Mouse (Mus musculus) lung, embryonic 14.5 days (tissue): ENCODE data around the gene Hap1. TPM values are rescaled to one million over a fixed set of nuclear protein-coding genes. Genes with fewer than 3 reads are reported as not detected.
A peak's percentile ranks its signal among the peaks of the same experiment; 100 is the strongest.

Experiments
- ATAC-seq: fragments of 200-750 bp; cut with Nextera tagmentation; 2 replicates; pipeline ENCODE4 v1.8.0; 2017; ENCODE audit warnings: mild to moderate bottlenecking, moderate TSS enrichment, moderate library complexity; ENCODE audit not compliant: insufficient read depth
- DNase-seq: peaks from one replicate; pipeline ENCODE4 v3.0.0-alpha.2; 2015
- H3K27ac ChIP-seq: fragments of 300-500 bp; sonication (generic); 2 replicates; pipeline ENCODE4 v1.5.1; 2014; ENCODE audit warnings: low read depth, mild to moderate bottlenecking, moderate library complexity
- H3K27me3 ChIP-seq: fragments of 300-500 bp; sonication (generic); 2 replicates; pipeline ENCODE4 v1.6.1; 2014; ENCODE audit warnings: low read length, control low read depth; ENCODE audit not compliant: insufficient read depth
- H3K36me3 ChIP-seq: fragments of 300-500 bp; sonication (generic); 2 replicates; pipeline ENCODE4 v1.6.1; 2014; ENCODE audit warnings: control low read depth; ENCODE audit not compliant: insufficient read depth
- H3K4me1 ChIP-seq: fragments of 300-500 bp; sonication (generic); 2 replicates; pipeline ENCODE4 v1.6.1; 2014; ENCODE audit warnings: antibody characterized with exemption, control low read depth; ENCODE audit not compliant: insufficient read depth
- H3K4me2 ChIP-seq: fragments of 300-500 bp; sonication (generic); 2 replicates; pipeline ENCODE4 v1.6.1; 2014; ENCODE audit warnings: mild to moderate bottlenecking
- H3K4me3 ChIP-seq: fragments of 300-500 bp; sonication (generic); 2 replicates; pipeline ENCODE4 v1.5.1; 2014; ENCODE audit warnings: low read depth, low read length
- H3K9ac ChIP-seq: fragments of 300-500 bp; sonication (generic); 2 replicates; pipeline ENCODE4 v1.6.1; 2014
- H3K9me3 ChIP-seq: fragments of 300-500 bp; sonication (generic); 2 replicates; pipeline ENCODE4 v1.6.1; 2016; ENCODE audit warnings: low read depth, low read length, control low read depth
- CTCF ChIP-seq: IDR thresholded peaks from 2 replicates; pipeline ENCODE4 v1.5.1; 2016; ENCODE audit warnings: antibody characterized with exemption, low read depth
- WGBS: fragments of 180-500 bp; shearing (Covaris S2); extraction: QIAGEN DNeasy Blood & Tissue Kit; methylation state at CpG from one replicate; pipeline ENCODE4 v1.1.7; 2014; 5-methylcytosine and 5-hydroxymethylcytosine counted together
- polyA plus RNA-seq: library from polyadenylated mRNA; unstranded; fragments of >200 nt; fragmentation: Nextera tagmentation; extraction: Ambion mirVana; gene quantifications from 2 replicates; pipeline ENCODE4 v1.2.1, GENCODE M21; 2014

The Hap1 gene
- polyA plus RNA-seq, 1 experiment from 2014 or later, result 8.7 TPM

DNA sequence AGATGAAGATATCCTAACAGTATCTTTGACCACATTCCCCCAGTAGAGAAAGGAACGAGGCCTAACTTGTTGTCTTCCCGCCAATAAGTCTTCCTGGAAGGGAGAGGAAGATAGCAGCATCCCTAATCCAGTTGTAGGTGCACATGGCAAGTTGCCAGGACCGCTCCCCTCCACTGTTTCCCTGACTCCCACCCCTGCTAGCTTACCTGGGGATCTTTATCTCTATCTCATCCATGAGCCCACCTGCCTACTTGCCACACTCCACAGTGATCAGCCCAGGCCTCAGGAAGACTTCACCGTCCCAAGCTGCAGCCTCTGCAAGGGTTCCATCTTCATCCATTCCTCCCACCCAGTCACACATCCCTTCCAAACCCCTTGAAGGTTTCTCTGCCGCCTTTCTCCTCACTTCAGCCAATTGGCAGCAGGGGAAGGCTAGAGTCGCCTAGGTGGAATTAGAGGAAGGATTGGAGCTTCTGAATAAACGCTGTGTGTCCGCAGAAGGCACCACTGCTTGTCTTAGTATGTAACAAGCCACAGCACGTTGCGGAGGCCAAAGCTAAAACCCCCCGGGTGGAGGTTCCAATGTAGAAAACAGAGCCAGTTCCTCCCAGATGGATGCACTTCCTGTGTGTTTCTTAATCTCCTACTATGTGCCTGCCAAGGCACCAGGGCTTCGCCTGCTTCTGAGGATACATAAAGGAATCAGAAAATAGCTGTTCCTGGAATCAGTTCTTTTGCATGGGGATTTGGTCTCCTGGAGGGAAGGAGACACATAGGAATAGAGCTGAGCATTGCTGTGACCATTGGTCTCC lies 44.0 kb upstream of the Hap1 start:
- no peak for ATAC-seq
- Histone ChIP-seq H3K4me1 (peaks cover 31% of the 10 kb centered on the region; the same call in 1 of the 2 replicates), H3K4me3 (no peak overlapping the region), H3K27ac (no peak overlapping the region), H3K36me3 (no peaks in the 10 kb centered on the region), H3K4me2 (no peak overlapping the region), H3K27me3 (no peaks in the 10 kb centered on the region), H3K9me3 (no peaks in the 10 kb centered on the region), H3K9ac (no peak overlapping the region)
- DNase-seq, result no peak
- no peak for TF ChIP-seq CTCF
- 68% methylated on average over 12 of the region's 12 CpGs for WGBS

DNA sequence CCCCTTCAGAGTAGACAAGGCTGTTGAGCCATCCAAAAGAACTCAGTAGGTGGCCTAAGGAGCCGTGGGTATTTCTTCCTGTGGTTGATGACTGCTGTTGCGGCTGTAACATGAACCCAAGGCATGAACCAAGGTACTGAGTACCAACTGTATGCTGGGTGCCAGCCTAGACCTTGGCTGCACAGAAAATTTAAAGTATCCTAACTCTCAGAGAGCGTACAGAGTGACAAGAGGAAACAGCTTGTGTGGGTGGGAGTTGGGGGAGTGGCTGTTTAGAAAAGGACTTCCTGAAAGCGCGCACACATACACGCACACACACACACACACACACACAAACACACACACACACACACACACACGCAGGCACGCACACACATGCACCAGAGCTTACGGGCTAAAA lies 43.4 kb upstream of the Hap1 start:
- H3K9me3 ChIP-seq, result no peaks in the 10 kb centered on the region
- H3K9ac ChIP-seq, result no peak overlapping the region
- H3K27ac ChIP-seq, result no peak overlapping the region
- DNase-seq (peak; percentile 43), ATAC-seq (no peak)
- H3K36me3 ChIP-seq, result no peaks in the 10 kb centered on the region
- WGBS, result 60% methylated on average over 9 of the region's 9 CpGs
- no peak overlapping the region for H3K4me3 ChIP-seq
- TF ChIP-seq CTCF, result no peak
- peaks cover 29% of the 10 kb centered on the region; the same call in 1 of the 2 replicates for H3K4me1 ChIP-seq
- H3K4me2 ChIP-seq, result no peak overlapping the region
- no peaks in the 10 kb centered on the region for H3K27me3 ChIP-seq

DNA sequence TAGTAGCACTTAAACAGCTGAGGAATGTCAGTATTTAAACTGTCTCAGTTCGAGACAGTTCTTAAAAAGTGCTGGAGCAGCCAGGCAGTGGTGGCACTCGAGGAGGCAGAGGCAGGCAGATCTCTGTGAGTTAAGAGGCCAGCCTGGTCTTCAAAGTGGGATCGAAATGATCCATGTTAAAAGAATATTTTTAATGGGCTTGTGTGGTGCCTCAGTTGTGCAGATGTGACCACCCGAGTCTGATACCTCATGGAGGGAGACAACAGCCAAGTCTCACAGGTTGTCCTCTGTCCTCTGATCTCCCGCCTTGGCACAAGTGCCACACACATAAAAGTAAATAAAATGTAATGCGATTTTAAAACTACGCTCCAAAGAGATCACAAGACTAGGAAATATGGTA lies 42.6 kb upstream of the Hap1 start:
- DNase-seq (no peak), ATAC-seq (no peak)
- Histone ChIP-seq H3K27me3 (no peaks in the 10 kb centered on the region), H3K9ac (no peak overlapping the region), H3K9me3 (no peaks in the 10 kb centered on the region), H3K27ac (peak overlapping the region; percentile 46; the same call in 1 of the 2 replicates), H3K4me3 (no peak overlapping the region), H3K4me1 (peaks cover 29% of the 10 kb centered on the region; the same call in 1 of the 2 replicates), H3K4me2 (peak overlapping the region; percentile 78; the same call in 1 of the 2 replicates), H3K36me3 (no peaks in the 10 kb centered on the region)
- WGBS, result 85% methylated on average over 7 of the region's 7 CpGs
- no peak for TF ChIP-seq CTCF

DNA sequence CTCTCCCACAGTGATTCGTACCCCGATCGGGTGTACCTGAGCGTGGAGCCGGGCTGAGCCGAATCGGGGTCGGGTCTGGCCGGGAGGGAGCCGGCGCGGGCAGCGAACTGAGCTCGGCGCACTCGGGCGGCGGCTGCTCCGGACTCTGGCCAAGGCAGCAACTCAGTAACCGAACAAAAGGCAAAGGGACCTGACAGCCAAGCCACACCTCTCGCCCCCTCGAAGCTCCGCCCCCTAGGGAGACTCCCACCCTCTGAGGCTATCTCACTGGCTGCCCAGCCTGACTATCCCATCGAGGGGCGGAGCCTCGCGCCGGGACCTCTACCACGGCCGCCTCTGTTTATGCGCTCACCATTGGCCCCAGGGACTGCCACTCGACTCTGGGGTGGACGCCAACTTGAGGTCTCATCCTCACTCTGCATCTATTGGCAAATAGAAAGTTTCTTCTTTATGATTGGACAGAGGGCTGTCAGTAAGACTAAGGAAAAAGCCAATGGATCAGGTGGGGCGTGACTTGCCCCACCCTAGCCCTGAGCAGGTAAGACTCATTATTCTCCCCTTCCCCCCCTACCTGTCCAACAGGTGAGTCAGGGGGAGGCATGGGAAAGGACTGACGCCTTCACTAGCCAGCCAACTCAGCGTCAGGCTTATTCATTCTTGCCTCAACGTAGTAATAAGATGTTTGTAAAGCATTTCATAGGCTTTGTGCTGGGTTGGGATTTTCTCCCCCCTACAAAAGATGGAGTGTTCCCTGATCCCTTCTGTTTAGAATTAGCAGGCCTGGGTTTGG lies 41.9 kb upstream of the Hap1 start, which contains the start of gene Jup:
TSS of gene Jup (minus strand) at position 164 of the 790 bp plus-strand sequence.
- 0 out of 2 replicates have a peak, but pooled peaks have one; percentile 10 for TF ChIP-seq CTCF
- H3K4me2 ChIP-seq, result peak within 1 kb of the TSS; percentile 78
- H3K27me3 ChIP-seq, result no peaks in the 10 kb centered on the region
- H3K9ac ChIP-seq, result peak within 1 kb of the TSS; percentile 76
- H3K4me3 ChIP-seq, result peak within 1 kb of the TSS; percentile 72
- no peaks in the 10 kb centered on the region for H3K36me3 ChIP-seq
- peaks cover 26% of the 10 kb centered on the region; the same call in 1 of the 2 replicates for H3K4me1 ChIP-seq
- ATAC-seq (peak; percentile 98), DNase-seq (peak; percentile 100)
- H3K9me3 ChIP-seq, result no peaks in the 10 kb centered on the region
- WGBS, result 1% methylated on average over 37 of the region's 37 CpGs
- peak within 1 kb of the TSS; percentile 90 for H3K27ac ChIP-seq

DNA sequence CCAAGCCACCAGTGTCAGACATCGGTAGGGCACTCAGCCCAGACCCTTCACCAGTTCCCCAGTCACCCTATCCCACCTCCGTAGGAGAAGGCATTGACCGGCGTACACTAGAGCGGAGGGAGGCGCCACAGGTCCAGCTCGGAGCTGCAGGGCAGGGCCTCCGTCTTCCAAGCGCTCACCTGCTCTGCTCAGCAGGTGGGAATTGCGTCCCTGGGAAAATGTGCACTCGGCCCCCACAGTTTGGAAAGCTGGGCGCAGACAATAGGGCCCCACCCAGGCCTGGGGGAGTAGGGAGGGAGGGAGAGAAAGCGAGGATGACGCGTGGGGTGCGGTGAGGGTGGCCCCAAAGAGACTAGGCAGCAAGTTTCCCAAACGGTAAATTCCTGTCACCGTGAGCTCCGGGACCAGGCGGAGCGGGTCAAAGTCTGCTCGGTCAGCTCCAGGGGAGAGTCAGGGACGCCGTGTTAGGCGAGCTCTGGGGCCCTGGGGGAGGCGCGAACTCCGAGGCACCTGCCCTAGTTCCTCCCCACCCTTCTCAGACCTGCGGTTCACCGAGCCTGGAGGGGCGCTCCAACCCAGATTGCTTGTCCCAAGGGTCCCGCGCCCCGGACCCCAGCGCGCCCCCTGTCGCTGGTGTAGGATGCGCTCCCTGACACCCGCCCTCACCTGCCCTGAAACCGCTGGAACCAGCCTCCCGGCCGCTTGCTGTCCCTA lies 41.1 kb upstream of the Hap1 start:
- no peaks in the 10 kb centered on the region for H3K36me3 ChIP-seq
- ATAC-seq, result peak; percentile 11
- no peaks in the 10 kb centered on the region for H3K27me3 ChIP-seq
- TF ChIP-seq CTCF, result peak; percentile 66
- H3K4me3 ChIP-seq, result peak overlapping the region; percentile 72
- H3K4me1 ChIP-seq, result peaks cover 24% of the 10 kb centered on the region; the same call in 1 of the 2 replicates
- peak; percentile 31 for DNase-seq
- 1% methylated on average over 42 of the region's 42 CpGs for WGBS
- no peaks in the 10 kb centered on the region for H3K9me3 ChIP-seq
- H3K9ac ChIP-seq, result peak overlapping the region; percentile 76
- H3K27ac ChIP-seq, result peak overlapping the region; percentile 90
- H3K4me2 ChIP-seq, result peak overlapping the region; percentile 78

DNA sequence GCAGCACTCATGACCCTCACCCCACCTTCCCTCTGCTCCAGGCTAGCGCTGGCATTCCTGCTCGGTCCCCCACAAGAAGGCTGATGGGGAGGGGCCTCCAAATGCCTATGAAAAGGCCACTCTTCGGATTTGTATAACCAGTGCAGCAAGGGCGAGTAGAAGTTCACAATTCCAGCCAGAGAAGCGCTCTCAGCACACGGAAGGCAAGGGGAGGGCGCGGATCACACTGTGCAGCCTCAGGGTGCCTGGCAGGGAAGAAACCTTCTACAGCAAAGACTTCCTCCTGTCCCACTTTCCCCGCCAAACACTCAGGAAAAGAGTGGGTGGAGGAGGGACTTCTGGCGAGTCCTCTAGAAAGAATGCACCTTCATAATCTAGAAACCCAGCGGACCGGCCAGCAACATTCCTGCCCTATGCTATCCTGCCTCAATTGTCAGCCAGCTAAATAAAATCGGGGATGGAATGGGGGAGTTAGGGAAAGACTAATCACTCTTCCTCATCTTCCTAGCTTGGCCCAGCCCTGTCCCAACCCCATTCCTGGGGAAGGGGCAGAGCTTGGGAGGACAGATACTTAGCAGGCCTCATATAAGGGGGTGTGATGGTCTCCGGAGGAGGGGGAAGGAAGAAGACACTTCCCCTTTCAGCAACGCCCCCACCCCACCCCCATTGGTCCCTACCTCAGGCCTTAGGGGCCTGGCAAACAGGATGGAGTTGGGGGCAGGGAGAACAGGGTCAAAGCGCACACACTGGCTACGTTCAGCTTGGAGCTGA lies 40.1 kb upstream of the Hap1 start:
- Histone ChIP-seq H3K27me3 (no peaks in the 10 kb centered on the region), H3K9me3 (no peaks in the 10 kb centered on the region), H3K4me3 (peak overlapping the region; percentile 72), H3K4me2 (peak overlapping the region; percentile 78), H3K4me1 (peaks cover 24% of the 10 kb centered on the region), H3K36me3 (no peaks in the 10 kb centered on the region), H3K27ac (peak overlapping the region; percentile 90), H3K9ac (peak overlapping the region; percentile 76)
- ATAC-seq, result no peak
- 24% methylated on average over 17 of the region's 17 CpGs for WGBS
- peak; percentile 28; the same call in 1 of the 2 replicates for TF ChIP-seq CTCF
- peak; percentile 57 for DNase-seq
